Mouse (Mus musculus) midbrain, embryonic 13.5 days (tissue): Measurements from ENCODE around the gene Gm17428. TPM values are rescaled to one million over a fixed set of nuclear protein-coding genes. Genes with fewer than 3 reads are reported as not detected.
"Not testable (repeated sequence)": the region's sequence is repeated elsewhere in the genome, so short reads cannot be mapped to it uniquely, and the experiment has no call there.

Source experiments
- ATAC-seq: fragments of 200-750 bp; cut with Nextera tagmentation; 2 replicates; pipeline ENCODE4 v1.8.0; 2017; ENCODE audit warnings: mild to moderate bottlenecking, moderate TSS enrichment, moderate library complexity
- H3K27ac ChIP-seq: fragments of 300-500 bp; sonication (generic); 2 replicates; pipeline ENCODE4 v1.5.1; 2015; ENCODE audit warnings: inconsistent platforms, mild to moderate bottlenecking, moderate library complexity
- H3K27me3 ChIP-seq: fragments of 300-500 bp; sonication (generic); 2 replicates; pipeline ENCODE4 v1.6.1; 2015; ENCODE audit warnings: mild to moderate bottlenecking, inconsistent platforms
- H3K36me3 ChIP-seq: fragments of 300-500 bp; sonication (generic); 2 replicates; pipeline ENCODE4 v1.6.1; 2015; ENCODE audit warnings: mild to moderate bottlenecking, inconsistent platforms
- H3K4me1 ChIP-seq: fragments of 300-500 bp; sonication (generic); replicated peaks from 2 replicates; pipeline ENCODE4 v1.6.1; 2015; ENCODE audit warnings: inconsistent platforms
- H3K4me2 ChIP-seq: fragments of 300-500 bp; sonication (generic); replicated peaks from 2 replicates; pipeline ENCODE4 v1.6.1; 2015; ENCODE audit warnings: moderate library complexity, mild to moderate bottlenecking, inconsistent platforms
- H3K4me3 ChIP-seq: fragments of 300-500 bp; sonication (generic); replicated peaks from 2 replicates; pipeline ENCODE4 v1.5.1; 2015; ENCODE audit warnings: mild to moderate bottlenecking, inconsistent platforms
- H3K9ac ChIP-seq: fragments of 300-500 bp; sonication (generic); replicated peaks from 2 replicates; pipeline ENCODE4 v1.6.1; 2015; ENCODE audit warnings: mild to moderate bottlenecking, inconsistent platforms
- H3K9me3 ChIP-seq: fragments of 300-500 bp; sonication (generic); 2 replicates; pipeline ENCODE4 v1.6.1; 2016; ENCODE audit warnings: mild to moderate bottlenecking, inconsistent platforms
- WGBS: fragments of 180-500 bp; shearing (Covaris S2); methylation state at CpG from one replicate; pipeline ENCODE4 v1.1.7; 2015; 5-methylcytosine and 5-hydroxymethylcytosine counted together
- polyA plus RNA-seq: library from polyadenylated mRNA; unstranded; fragments of >200 nt; fragmentation: Nextera tagmentation; extraction: Ambion mirVana; gene quantifications from 2 replicates; pipeline ENCODE4 v1.2.1, GENCODE M21; 2015

Gm17428 gene
- polyA plus RNA-seq, 1 experiment from 2014 or later = not detected

GRCm38 (mm10) chr14:54941024-54941978 is 35.4 kb upstream of the Gm17428 start:
- WGBS = 71% methylated on average over 13 of the region's 13 CpGs
- Histone ChIP-seq H3K4me3 (no peak overlapping the region), H3K9me3 (no peaks in the 10 kb centered on the region), H3K36me3 (no peaks in the 10 kb centered on the region), H3K4me2 (no peak overlapping the region), H3K27ac (no peak overlapping the region), H3K4me1 (peaks cover 5% of the 10 kb centered on the region), H3K9ac (no peak overlapping the region), H3K27me3 (no peaks in the 10 kb centered on the region)
- no peak for ATAC-seq

- no peak overlapping the region for H3K4me3 ChIP-seq
- H3K36me3 ChIP-seq = no peaks in the 10 kb centered on the region
- no peak for ATAC-seq
- H3K4me2 ChIP-seq = no peak overlapping the region
- no peaks in the 10 kb centered on the region for H3K9me3 ChIP-seq
- H3K4me1 ChIP-seq = no peaks in the 10 kb centered on the region
- H3K27ac ChIP-seq = no peak overlapping the region
- no peak overlapping the region for H3K9ac ChIP-seq
- WGBS = 93% methylated on average over 8 of the region's 8 CpGs
- H3K27me3 ChIP-seq = no peaks in the 10 kb centered on the region
These were observed 34.3 kb upstream of the Gm17428 start for GRCm38 (mm10) chr14:54942479-54942878.

GRCm38 (mm10) chr14:54943971-54944370 is 32.8 kb upstream of the Gm17428 start:
- H3K27me3 ChIP-seq = no peaks in the 10 kb centered on the region
- no peaks in the 10 kb centered on the region for H3K4me1 ChIP-seq
- no peaks in the 10 kb centered on the region for H3K36me3 ChIP-seq
- no peak overlapping the region for H3K27ac ChIP-seq
- WGBS = 96% methylated on average over 7 of the region's 7 CpGs
- H3K4me3 ChIP-seq = no peak overlapping the region
- no peak overlapping the region for H3K4me2 ChIP-seq
- H3K9ac ChIP-seq = no peak overlapping the region
- H3K9me3 ChIP-seq = no peaks in the 10 kb centered on the region
- ATAC-seq = no peak

GRCm38 (mm10) chr14:54944939-54945338 is 31.8 kb upstream of the Gm17428 start:
- Histone ChIP-seq H3K36me3 (no peaks in the 10 kb centered on the region), H3K27ac (no peak overlapping the region), H3K4me2 (no peak overlapping the region), H3K4me3 (no peak overlapping the region), H3K4me1 (no peaks in the 10 kb centered on the region), H3K27me3 (no peaks in the 10 kb centered on the region), H3K9me3 (no peaks in the 10 kb centered on the region), H3K9ac (no peak overlapping the region)
- ATAC-seq = no peak
- WGBS = 70% methylated on average over 2 of the region's 2 CpGs

GRCm38 (mm10) chr14:54945975-54946704 is 30.6 kb upstream of the Gm17428 start:
- Histone ChIP-seq H3K9me3 (no peaks in the 10 kb centered on the region), H3K27me3 (no peaks in the 10 kb centered on the region), H3K4me2 (no peak overlapping the region), H3K9ac (no peak overlapping the region), H3K4me3 (no peak overlapping the region), H3K4me1 (no peaks in the 10 kb centered on the region), H3K36me3 (no peaks in the 10 kb centered on the region), H3K27ac (no peak overlapping the region)
- 88% methylated on average over 19 of the region's 19 CpGs for WGBS
- ATAC-seq = no peak

GRCm38 (mm10) chr14:54947008-54947407 is 29.7 kb upstream of the Gm17428 start:
- not testable (repeated sequence) for ATAC-seq, H3K9me3 ChIP-seq, H3K4me2 ChIP-seq, H3K9ac ChIP-seq, H3K27ac ChIP-seq, H3K27me3 ChIP-seq, H3K36me3 ChIP-seq, H3K4me1 ChIP-seq, H3K4me3 ChIP-seq
- 89% methylated on average over 11 of the region's 11 CpGs for WGBS

GRCm38 (mm10) chr14:54948781-54949180 is 28.0 kb upstream of the Gm17428 start:
- no peak overlapping the region for H3K27ac ChIP-seq
- no peaks in the 10 kb centered on the region for H3K4me1 ChIP-seq
- H3K9ac ChIP-seq = no peak overlapping the region
- no peak overlapping the region for H3K4me2 ChIP-seq
- no peaks in the 10 kb centered on the region for H3K36me3 ChIP-seq
- WGBS = 88% methylated on average over 9 of the region's 9 CpGs
- H3K9me3 ChIP-seq = no peaks in the 10 kb centered on the region
- ATAC-seq = no peak
- H3K27me3 ChIP-seq = no peaks in the 10 kb centered on the region
- H3K4me3 ChIP-seq = no peak overlapping the region

- Histone ChIP-seq H3K36me3 (no peaks in the 10 kb centered on the region), H3K4me3 (no peak overlapping the region), H3K4me1 (no peaks in the 10 kb centered on the region), H3K27me3 (no peaks in the 10 kb centered on the region), H3K9ac (no peak overlapping the region), H3K9me3 (no peaks in the 10 kb centered on the region), H3K4me2 (no peak overlapping the region), H3K27ac (no peak overlapping the region)
- 66% methylated on average over 12 of the region's 12 CpGs for WGBS
- no peak for ATAC-seq
These were observed 26.2 kb upstream of the Gm17428 start for GRCm38 (mm10) chr14:54950493-54950892.

GRCm38 (mm10) chr14:54951587-54951986 is 25.1 kb upstream of the Gm17428 start:
- Histone ChIP-seq H3K4me1 (no peaks in the 10 kb centered on the region), H3K4me2 (no peak overlapping the region), H3K36me3 (no peaks in the 10 kb centered on the region), H3K9ac (no peak overlapping the region), H3K27me3 (no peaks in the 10 kb centered on the region), H3K9me3 (no peaks in the 10 kb centered on the region), H3K27ac (no peak overlapping the region), H3K4me3 (no peak overlapping the region)
- no peak for ATAC-seq
- WGBS = 89% methylated on average over 6 of the region's 6 CpGs

GRCm38 (mm10) chr14:54953664-54954206 is 23.0 kb upstream of the Gm17428 start:
- Histone ChIP-seq H3K27ac (no peak overlapping the region), H3K4me2 (no peak overlapping the region), H3K4me1 (no peaks in the 10 kb centered on the region), H3K36me3 (no peaks in the 10 kb centered on the region), H3K9ac (no peak overlapping the region), H3K4me3 (no peak overlapping the region), H3K27me3 (no peaks in the 10 kb centered on the region), H3K9me3 (no peaks in the 10 kb centered on the region)
- WGBS = 91% methylated on average over 8 of the region's 8 CpGs
- ATAC-seq = no peak

- Histone ChIP-seq H3K9me3 (no peaks in the 10 kb centered on the region), H3K4me2 (no peak overlapping the region), H3K4me1 (no peaks in the 10 kb centered on the region), H3K4me3 (no peak overlapping the region), H3K9ac (no peak overlapping the region), H3K27ac (no peak overlapping the region), H3K27me3 (no peaks in the 10 kb centered on the region), H3K36me3 (no peaks in the 10 kb centered on the region)
- 72% methylated on average over 3 of the region's 3 CpGs for WGBS
- ATAC-seq = no peak
These were observed 22.3 kb upstream of the Gm17428 start for GRCm38 (mm10) chr14:54954474-54954873.

- Histone ChIP-seq H3K36me3 (no peaks in the 10 kb centered on the region), H3K9me3 (no peaks in the 10 kb centered on the region), H3K4me2 (no peak overlapping the region), H3K9ac (no peak overlapping the region), H3K4me3 (no peak overlapping the region), H3K4me1 (no peaks in the 10 kb centered on the region), H3K27me3 (no peaks in the 10 kb centered on the region), H3K27ac (no peak overlapping the region)
- WGBS = 92% methylated on average over 3 of the region's 3 CpGs
- ATAC-seq = no peak
These were observed 21.3 kb upstream of the Gm17428 start for GRCm38 (mm10) chr14:54955481-54955880.
